Mouse (Mus musculus) inflammation-experienced regulatory T-cells, adult 6 months (primary cell): Measurements from ENCODE around the gene Mfsd4b1. TPM values are rescaled to one million over a fixed set of nuclear protein-coding genes. Genes with fewer than 3 reads are reported as not detected.
A peak's percentile ranks its signal among the peaks of the same experiment; 100 is the strongest.
"Not testable (repeated sequence)": the region's sequence is repeated elsewhere in the genome, so short reads cannot be mapped to it uniquely, and the experiment has no call there.

Experiments
- ATAC-seq: one replicate; pipeline ENCODE4 v1.8.0; 2017
- polyA plus RNA-seq, 3 experiments: library from polyadenylated mRNA; unstranded; fragments of 100-300 nt; shearing (Covaris generic); gene quantifications; one replicate each; pipeline ENCODE4 v1.2.1; 2017

Mfsd4b1 gene
- polyA plus RNA-seq, 3 experiments from 2014 or later = not detected

DNA sequence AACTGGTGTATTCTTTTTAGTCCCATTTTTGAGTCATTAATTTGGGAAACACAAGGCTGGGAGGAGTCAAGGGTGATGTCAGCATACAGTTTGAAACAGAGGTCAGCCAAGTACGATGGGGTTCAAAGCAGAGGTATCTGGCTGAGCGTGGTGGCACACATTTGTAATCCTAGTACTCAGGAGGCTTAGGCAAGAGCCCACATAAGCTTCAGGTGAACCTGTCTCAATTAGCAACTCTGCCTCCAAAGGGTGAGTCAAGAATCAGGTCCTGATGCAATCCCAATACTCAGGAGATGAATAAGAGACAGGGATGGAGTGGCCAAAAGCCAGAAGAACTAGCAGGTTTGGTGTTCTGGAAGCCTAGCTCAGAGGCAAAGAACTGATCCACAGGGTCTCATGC lies 7.8 kb upstream of the Mfsd4b1 start:
- ATAC-seq = no peak

- no peak for ATAC-seq
Measured at GRCm38 (mm10) chr10:40030716-40031115, 5.6 kb upstream of the Mfsd4b1 start.

GRCm38 (mm10) chr10:40029610-40030009 lies 4.5 kb upstream of the Mfsd4b1 start:
- no peak for ATAC-seq

DNA sequence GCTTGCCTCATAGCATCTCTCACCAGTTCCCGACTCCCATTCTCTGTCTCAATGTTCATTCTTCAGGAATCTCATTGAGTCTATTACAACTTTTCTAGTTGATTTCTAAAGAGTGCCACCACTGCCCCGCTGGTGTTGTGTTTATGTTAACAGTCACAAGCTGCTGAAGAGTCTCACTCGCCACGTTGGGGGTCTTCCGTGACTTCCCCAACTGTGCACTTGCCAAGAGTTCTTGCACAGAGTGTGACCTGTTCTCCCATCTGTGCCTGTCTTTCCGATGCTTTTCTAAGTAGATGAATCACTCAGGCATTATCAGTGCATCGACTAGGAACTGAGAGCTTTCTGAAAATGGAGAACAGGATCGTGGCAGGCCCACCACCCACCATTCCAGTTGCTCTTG lies 3.0 kb upstream of the Mfsd4b1 start:
- no peak for ATAC-seq

DNA sequence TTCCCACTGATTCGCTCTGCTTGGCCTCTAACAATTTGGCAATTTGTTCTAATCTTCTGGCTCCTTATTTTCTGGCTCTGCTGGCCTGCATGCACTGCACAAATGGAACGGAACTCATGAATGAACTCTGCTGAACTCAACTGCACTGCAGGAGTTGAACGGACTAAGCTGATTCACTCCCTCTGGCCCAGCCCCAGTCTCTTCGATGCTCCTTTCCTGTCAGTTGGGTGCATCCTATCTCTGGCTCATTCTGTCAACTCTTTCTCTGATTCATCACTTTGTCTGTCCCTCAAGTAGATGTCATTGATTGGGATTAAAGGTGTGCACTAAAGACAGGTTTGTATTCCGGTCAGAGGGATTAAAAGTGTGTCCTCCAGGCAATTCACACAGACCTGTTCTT lies 1.5 kb upstream of the Mfsd4b1 start:
- ATAC-seq = no peak

DNA sequence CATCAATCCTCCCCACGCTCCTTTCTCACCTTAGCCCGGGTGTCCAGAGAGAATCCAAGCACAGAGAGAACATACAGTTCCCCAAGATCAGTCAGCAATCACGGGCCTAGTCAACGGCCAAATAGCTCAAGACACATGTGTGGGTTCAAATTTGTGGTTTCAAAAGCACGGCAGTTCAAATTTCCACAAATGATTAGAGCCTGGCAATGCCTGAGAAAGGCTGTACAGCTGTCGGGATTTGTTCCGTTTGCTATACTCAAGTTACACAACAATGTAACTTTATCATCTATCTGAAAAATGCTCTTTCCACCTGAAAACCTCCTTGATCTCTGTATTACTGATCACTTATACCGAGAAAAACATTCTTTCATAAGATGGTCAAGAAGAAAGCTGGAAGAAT lies 492 bp upstream of the Mfsd4b1 start:
- no peak for ATAC-seq

DNA sequence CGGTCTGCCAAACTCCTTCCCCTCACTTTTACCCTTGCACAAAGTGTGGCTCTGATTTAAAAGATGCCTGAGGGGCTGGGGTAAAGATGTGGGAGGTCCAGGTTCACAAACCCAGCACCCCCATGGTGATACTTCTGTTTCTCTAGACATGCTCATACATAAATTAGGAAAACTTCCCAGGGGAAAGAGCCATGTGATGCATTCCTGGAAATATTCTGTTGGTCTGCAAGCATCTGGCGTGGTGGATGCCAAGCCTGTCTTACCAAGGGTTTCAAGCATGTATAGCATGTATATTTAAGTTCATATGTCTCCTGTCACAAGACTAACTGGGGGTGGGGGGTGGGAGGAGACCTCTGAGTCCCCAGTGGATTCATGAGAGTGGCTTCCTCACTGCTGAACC lies 4.7 kb downstream of the Mfsd4b1 start:
- ATAC-seq = no peak

- no peak for ATAC-seq
Measured at GRCm38 (mm10) chr10:40019492-40019891, 5.6 kb downstream of the Mfsd4b1 start.

DNA sequence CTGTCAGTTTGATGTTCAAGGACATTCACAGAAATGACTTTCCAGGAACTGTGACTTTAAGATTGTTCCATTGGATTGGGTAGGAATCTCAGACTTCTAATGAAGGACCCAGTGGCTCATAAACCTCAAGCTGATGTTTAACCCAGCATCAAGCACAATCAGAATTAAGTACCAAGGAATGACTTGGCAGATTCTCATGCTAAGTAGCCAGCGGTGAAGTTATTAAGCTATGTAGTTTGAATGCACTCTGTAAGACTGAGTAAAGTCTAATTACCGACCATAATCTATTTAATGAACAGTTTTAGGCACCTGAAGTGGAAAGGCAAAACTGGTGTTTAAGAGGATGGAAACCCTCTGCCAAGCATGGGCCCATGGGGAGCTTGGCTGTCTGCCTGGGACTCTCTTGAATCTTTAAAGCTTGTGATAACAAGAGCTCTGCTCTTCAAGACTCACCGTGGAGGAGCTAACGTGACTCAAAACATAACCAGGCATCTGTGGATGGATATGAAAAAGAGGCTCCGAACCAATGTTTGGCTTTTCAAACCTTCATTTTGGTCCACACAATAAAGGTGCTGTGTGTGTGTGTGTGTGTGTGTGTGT lies 6.7 kb downstream of the Mfsd4b1 start:
- ATAC-seq = no peak

DNA sequence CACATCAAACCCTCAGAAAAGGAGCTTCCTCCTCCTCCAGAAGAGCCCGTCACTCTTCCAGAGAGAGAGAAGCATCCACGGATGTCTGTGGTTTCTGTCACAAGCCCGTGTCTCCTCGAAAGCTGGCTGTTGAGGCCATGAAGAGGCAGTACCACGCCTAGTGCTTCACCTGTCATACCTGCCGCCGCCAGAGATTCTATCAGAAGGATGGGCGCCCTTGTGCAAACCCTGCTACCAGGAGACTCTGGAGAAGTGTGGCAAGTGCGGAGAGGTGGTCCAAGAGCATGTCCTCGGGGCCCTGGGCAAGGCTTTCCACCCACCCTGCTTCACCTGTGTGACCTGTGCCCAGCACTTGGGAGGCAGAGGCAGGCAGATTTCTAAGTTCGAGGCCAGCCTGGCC lies 15.5 kb downstream of the Mfsd4b1 start:
- no peak for ATAC-seq

DNA sequence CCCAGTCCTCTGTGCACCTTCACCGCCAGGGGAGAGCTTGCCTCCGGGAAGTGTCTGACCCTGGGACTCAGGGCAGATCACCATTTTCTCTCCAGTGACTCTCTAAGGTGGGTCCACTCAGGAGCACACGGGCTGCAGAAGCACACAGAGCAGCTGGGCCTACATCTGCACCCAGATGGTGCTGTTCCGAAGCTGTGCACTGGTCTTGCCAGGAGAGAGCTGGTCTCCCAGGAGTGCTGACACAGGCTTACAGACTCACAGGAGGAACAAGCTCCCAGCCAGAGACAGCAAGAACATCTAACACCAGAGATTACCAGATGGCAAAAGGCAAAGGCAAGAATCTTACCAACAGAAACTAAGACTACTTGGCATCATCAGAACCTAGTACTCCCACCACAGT lies 16.2 kb downstream of the Mfsd4b1 start:
- ATAC-seq = not testable (repeated sequence)

DNA sequence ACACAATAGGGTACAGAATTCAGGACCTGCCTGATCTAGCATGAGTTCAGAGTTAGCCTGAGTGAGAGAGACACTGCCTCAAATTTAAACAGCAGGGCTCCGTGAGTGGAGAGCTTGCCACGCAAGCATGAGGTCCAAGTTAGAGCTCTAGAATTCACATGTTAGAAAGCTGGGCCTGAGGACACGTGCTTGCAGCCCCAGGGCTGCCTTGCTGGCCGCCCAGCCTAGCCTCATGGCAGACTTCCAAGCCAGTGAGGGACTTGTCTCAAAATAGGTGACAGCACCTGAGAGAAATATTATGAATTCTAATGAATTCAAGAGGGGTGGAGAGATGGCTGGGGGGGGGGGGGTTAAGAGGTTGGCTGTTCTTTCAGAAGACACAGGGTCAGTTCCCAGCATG lies 17.1 kb downstream of the Mfsd4b1 start:
- no peak for ATAC-seq

- ATAC-seq = no peak
Measured at GRCm38 (mm10) chr10:40006963-40007362, 18.1 kb downstream of the Mfsd4b1 start.

DNA sequence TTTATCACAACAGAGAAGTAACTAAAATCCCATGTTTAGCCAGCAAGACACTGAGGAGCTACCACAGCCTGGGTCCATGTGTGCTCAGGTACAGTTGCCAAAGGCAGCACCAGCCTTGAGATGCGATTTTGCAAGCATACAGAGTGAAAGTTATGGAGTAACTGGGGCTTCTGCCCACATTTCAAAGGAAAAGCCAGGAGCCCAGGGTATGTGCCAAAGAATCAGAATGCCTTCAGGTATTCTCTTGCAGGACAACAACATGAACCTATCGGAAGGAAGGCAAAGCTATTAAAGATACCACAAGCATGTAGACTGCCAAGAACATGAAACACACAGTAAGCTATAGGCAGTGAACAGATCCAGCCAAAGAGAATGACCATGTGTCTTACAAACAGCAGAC lies 24.3 kb downstream of the Mfsd4b1 start:
- ATAC-seq = no peak

DNA sequence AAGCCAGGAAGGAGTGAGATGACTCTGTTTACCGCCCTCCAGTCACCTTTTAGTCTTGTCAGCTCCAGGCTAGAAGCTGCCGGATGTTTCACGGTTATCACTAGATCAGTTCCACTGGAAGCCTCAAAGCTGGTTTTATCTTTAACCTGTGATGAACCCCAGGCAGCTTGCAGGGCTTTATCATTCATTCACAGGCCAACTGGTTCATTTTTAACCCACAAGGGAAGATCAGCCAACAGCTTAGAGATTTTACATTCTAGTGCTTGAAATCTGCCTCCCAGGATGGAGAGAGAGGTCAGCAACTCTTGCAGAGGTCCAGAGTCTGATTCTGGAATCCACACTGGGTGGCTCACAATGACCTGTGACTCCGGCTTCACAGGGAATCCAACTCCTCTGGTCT lies 33.9 kb downstream of the Mfsd4b1 start:
- ATAC-seq = peak; percentile 94

GRCm38 (mm10) chr10:39986466-39986865 lies 38.6 kb downstream of the Mfsd4b1 start, which contains the start of gene Mfsd4b5:
Mfsd4b5 (minus strand) TSS chr10:39986646.
- ATAC-seq = no peak

- no peak for ATAC-seq
Measured at GRCm38 (mm10) chr10:39982604-39983003, 42.5 kb downstream of the Mfsd4b1 start.

DNA sequence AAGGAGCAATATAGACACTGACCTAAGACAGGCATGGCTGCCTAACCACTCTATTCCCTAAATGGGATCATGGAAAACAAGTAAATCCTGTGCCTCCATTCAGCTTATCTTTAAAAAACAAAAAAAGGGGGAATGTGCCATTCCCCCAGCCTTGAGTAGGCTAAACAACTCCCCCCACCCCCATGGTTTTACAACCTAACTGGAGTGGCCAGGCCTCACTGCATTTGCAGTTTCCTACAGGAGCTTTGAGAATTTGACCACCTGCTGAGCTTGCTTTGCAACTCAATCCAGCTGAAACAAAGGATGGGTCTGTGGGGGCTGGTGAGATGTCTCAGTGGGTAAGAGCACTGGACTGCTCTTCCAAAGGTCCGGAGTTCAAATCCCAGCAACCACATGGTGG lies 46.8 kb downstream of the Mfsd4b1 start:
- ATAC-seq = no peak

DNA sequence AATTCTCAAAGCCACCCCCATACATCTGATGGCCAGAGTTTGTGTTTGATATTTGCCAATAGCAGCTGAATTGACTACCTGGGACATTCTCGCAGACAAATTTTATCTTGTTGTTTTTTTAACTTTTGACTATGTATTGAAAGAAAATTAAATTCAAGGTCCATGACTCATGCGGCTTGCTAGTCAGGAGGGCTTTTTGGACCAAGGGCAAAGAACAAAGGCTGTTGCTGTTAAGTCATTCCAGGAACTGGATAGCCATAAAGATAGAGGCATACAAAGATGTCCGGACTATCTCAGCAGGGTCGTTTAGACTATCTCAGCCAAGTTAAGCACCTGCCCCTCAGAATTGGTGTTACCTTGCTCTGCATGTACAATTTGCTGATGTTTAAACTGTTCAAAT lies 47.7 kb downstream of the Mfsd4b1 start:
- ATAC-seq = no peak

- ATAC-seq = no peak
Measured at GRCm38 (mm10) chr10:39975771-39976170, 49.3 kb downstream of the Mfsd4b1 start.

GRCm38 (mm10) chr10:39974982-39975381 lies 50.1 kb downstream of the Mfsd4b1 start:
- peak; percentile 61 for ATAC-seq

DNA sequence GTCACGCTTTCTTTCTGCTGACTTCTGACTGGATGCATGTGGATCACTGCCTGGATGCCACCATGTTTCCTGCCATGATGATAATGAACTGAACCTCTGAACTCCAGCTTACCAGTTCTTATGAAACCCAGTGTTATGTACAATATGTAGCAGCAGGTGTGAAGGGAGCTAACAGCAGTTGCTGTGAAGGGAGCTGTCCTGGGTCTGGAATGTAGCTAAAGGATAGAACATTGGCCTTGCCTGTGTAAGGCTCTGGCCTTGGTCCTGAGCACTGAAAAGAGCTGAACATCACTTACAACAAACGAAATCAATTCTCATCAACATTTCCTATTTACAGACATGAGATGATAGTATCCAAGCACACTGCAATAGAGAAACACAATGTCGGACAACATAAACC lies 57.6 kb downstream of the Mfsd4b1 start:
- no peak for ATAC-seq

DNA sequence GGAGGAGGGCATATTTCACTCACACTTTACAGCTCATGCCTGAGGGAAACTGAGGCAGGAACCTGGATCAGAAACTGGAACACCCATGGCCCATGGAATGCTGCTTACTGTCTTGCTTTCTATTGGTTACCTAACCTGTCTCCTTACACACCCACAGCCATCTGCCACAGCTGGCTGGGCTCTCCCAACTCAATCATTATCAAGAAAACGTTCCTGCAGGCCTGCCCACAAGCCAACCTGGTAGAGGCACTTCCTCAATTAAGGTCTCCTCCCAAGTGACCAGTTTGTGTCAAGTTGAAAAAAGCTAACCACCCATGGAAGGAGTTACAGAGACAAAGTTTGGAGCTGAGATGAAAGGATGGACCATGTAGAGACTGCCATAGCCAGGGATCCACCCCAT lies 63.2 kb downstream of the Mfsd4b1 start:
- no peak for ATAC-seq

DNA sequence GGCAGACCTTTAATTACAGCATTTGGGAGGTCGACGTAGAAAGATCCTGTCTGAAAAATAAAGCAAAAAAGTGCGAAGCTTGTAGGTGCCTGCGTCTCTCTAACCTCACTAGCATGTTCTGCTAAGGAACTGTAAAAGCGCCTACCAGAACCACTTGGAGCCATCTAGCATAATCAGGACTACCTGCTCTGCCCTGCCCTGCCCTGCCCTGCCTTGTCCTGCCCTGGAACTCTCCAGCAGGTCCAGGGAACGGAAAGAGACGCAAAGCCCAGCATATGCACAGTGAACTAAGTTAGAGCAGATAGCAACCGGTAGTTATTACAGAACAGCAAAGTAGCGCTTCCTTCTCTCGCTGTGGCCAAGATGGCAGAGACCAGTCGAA lies 64.6 kb downstream of the Mfsd4b1 start:
- ATAC-seq = no peak

- ATAC-seq = peak; percentile 100
Measured at GRCm38 (mm10) chr10:39959761-39960440, 65.2 kb downstream of the Mfsd4b1 start, which contains the start of gene Mfsd4b3. Mfsd4b3 (minus strand) TSS chr10:39960153.
